Mouse (Mus musculus) 3T3-L1 (cell line): ENCODE results near the gene Lhfpl5.

Source experiments
- DNase-seq: peaks from one replicate; pipeline ENCODE4 v3.0.0-alpha.2; 2015; ENCODE audit warnings: low read depth, low spot score

Lhfpl5 gene

GRCm38 (mm10) chr17:28626937-28627336 lies 51.5 kb downstream of the Lhfpl5 start:
- no peak for DNase-seq

GRCm38 (mm10) chr17:28628248-28629124 lies 53.0 kb downstream of the Lhfpl5 start:
- DNase-seq: no peak

- DNase-seq: no peak
Measured at GRCm38 (mm10) chr17:28629125-28629524, 53.7 kb downstream of the Lhfpl5 start.
